Mouse (Mus musculus): Measurements from ENCODE around the gene Ccdc170.
A peak's percentile ranks its signal among the peaks of the same experiment; 100 is the strongest.

The Ccdc170 gene

DNA sequence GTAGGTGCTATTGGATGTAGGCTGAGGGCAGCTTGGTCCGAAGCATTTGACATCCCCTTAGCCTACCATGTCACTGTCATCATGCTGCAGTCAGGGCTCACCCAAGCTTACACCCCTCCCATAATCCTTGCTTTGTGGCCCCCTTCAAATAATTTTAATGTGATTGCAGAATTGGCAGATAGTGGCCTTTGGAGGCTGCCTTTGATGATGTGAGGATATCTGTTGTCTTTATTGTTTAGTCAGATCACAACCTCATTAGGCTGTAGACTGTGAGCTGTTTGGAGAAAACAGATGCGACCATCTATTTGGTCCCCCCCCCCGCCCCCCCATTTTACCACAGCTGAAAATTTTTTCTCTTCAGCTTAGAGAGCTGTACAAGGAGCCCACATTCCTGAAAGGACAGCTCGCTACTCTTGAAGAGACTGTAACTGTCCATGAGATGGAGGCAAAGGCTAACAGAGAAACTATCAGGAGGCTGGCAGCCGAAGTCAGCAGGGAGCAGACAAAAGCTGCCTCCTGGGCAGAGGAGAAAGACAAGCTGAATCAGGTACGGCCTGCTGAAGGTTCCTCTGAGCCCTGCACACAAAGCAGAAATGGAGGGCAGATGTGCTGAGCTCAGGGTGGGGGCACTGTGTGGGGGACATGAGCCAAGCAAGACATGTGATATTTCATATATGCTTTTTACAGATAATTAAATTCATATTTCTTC, 38.2 kb downstream of the Ccdc170 start:
- no peak for DNase-seq (ENCODE audit: low read depth, low spot score)

DNA sequence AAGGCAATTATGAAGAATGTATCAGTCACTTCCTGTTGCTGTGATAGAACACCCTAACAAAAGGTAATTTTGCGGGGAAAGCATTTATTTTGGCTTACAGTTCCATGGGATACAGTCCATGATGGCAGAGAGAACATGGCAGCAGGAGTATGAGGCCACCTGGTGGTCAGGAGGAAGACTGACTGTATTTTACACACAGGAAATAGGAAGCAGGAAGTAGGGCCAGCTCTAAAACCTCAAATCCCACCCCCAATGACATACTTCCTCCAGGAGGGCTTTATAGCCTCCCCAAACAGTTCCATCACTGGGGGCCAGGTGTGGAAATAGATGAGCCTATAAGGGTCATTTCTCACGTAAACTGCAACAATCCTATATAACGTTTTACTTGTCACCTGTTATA, 39.8 kb downstream of the Ccdc170 start:
- DNase-seq (ENCODE audit: low read depth, low spot score): no peak

DNA sequence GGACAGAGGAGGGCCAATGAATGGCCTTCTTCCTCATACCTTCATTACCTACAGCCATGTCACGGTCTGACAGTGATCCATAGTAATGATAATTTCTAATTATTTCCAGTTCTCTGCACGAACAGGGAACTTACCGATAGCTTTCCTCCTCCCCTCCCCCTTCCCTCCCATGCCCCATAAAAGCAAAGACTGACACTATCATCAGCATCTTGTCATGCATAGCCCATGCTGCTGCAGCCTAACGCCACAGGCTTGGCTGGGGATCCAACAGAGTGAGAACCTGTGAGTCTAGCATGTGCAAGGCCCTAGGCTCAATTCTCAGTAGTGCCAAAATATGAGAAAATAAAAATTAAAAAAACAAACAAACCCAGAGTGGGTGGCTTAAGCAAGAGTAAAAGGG, 40.8 kb downstream of the Ccdc170 start:
- DNase-seq (ENCODE audit: low read depth, low spot score): no peak

DNA sequence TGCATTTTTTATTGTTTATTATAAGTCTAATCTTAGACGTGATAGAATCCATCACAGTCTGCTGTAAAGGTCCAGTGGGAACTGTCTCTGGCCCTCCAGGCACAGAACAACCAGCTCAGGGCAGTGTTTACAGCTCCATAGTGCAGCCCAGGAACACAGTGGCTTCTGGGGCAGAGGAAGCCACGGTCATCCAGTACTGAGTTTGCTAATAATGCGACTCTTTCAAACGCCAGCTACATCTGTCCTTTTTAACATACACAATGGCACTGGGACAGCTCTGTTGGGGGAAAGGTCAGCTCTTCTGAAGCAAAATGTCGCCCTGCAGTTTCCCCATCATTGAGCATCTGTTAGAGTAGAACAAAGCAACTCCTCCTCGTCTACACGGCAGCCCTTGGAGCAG, 45.7 kb downstream of the Ccdc170 start:
- no peak for DNase-seq (ENCODE audit: low read depth, low spot score)

DNA sequence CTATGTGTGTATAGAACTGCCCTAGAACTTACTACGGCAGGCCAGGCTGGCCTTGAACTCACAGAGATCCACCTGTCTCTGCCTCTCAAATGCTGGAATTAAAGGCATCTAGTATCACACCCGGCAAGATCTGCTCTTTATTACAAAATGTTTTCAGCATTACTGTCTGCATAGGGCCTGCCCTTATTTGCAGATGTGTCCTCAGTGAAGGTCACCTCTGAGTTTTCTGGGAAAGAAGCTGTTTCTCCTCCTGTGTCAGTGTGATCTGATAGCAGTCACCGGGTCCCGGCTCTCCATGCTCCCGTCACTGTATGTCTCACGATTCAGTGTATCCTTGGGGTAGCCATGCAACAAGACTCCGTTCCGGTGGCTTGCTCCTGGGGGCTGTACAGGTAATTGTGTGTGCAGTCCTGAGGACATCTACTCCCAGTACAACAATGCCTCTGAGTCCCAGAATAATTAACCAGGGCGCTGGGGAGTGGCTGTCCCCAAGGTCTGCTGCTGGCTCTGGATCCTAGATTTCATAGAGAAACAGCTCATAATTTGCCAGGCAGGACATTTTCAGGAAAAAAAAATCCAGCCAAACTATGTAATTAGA, 48.4 kb downstream of the Ccdc170 start:
- DNase-seq (ENCODE audit: low read depth, low spot score): no peak

DNA sequence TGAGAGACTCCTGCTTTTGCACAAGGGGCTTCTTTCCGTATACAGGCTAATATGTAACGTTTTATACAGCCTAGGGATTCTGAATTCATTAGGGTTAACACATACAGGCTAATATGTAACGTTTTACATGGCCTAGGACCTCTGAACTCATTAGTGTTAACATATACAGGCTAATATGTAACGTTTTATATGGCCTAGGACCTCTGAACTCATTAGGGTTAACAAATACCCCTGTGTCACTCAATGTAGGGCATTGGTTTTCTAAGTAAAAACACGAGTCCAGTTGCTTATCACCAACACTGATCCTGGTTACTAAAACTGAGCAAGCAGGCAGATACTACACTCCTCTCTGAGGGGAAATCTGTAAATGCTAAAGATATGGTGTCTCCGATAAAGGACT, 49.6 kb downstream of the Ccdc170 start:
- DNase-seq (ENCODE audit: low read depth, low spot score): no peak

DNA sequence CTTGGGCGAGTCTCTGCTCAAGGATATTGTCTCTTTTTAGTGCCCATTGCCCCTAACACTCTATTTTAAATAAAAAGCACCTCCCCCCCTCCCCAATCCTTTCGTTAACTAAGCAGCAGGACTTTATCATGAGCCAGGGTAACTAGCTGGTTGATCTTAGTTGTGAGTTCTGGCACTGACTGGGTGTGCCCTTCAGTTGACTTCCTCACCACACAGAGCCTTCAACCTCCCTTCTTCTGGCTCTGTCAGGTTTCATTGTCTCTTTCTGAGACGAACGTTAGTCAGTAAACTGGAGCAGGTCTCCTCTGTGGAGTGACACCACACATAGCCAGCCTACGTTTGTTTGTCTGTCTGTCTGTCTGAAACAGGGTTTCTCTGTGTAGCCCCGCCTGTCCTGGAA, 50.4 kb downstream of the Ccdc170 start:
- no peak for DNase-seq (ENCODE audit: low read depth, low spot score)

DNA sequence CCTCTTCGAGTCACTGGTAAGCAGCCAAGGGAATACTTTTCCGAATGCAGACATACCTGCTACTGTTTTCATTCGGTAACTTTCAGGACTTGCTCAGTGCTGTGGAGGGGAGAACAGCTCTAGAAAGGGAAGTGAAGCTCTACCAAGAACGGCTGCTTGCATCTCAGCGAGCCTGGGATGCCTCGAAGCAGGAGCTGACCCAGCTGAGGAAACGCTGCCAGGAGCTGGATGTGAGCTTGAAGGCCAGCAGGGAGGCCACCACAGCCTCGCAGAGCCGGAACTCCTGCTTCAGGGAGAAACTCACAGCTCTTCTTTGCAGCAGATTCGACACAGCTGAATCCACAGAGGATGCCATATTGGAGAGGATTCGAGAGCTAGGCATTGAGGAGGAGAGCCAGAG, 51.6 kb downstream of the Ccdc170 start:
- no peak for DNase-seq (ENCODE audit: low read depth, low spot score)

DNA sequence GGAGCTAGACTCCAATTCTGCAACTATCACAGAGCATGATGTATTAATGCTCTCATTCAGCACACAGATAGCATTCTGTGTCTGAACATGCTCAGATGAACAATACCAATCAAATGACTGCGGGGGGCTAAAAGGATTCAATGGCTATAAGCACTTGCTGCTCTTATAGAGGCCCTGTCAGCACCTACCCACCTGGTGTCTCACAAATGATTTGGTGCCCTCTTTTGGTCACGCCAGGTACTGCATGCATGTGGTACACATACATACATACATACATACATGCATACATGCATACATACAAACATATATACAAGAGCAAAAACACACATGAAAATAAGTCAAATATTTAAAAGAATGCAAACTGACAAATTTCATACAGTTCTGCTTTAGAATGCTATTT, 63.2 kb downstream of the Ccdc170 start:
- no peak for DNase-seq (ENCODE audit: low read depth, low spot score)

DNA sequence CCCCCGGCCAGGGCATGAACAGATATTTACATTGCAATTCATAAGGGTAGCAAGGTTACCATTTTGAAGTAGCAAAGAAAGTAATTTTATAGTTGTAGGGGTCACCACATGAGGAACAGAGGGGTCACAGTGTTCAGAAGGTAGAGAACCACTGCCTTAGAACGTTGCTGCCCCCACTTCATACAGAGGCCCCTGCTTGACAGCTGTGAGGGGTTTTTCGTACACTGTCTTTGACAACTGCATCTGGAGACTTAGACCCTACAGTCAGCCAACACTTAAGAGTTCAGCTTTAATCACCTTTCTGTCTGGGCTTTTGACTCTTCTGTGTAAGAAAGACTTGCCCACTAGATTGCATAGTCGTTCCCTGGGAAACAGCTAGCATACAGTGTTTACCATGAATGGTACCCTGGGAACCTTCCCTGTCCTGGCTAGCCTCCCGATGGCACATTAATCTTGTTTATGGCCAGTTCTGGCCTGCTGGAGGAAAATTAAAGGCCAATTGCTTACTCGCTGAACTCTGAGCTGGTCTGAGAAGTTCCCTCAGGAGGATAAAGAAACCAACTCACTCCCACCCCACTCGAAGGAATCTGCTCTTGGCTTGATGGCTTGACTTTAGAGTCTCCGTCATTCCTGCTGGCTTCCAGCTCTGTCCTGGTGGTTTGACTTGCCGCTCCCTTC, 71.3 kb downstream of the Ccdc170 start:
- DNase-seq (ENCODE audit: low read depth, low spot score): peak; percentile 62

DNA sequence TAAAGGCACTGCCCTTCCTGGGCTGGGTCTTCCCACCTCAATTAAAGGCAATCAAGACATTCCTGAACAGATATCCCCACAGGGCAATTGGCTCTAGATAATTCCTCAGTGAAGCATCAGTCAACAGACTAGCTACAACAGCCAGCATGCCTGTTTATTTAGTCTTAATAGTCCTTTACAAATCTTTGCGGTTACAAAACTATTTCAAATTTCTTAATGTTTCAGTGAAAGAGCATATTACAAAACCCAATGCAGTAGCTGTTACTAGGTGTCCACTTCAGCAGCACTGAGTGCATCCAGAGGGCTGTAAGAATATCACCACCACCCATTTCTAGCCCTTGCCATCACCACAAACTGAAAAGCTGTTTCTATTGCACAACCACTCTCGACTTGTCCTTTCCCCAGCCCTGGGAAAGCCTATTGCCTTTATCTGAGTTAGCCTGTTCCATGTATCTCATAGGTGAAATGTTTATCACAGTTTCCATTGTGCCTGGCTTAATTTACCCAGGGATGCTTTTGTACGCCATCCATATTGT, 74.6 kb downstream of the Ccdc170 start:
- DNase-seq (ENCODE audit: low read depth, low spot score): peak; percentile 40

DNA sequence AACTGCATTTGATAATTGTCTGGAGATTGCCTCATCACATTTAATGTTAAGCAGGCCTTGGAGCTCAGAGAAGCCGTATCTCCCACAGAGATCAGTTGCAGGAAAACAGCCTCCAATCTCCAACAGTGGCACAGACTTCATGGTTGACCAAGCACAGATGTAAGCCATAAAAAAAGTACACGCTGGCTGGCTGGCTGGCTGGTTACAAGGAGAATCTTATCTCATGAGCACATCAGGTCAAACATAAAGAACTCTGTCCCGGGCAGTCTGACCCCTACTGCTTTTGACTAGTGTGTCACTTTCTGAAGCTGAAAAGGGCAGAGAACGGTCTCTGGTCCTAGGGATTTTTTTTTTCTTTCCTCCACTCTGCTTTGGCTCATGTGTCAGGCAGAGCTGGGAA, 76.8 kb downstream of the Ccdc170 start:
- no peak for DNase-seq (ENCODE audit: low read depth, low spot score)

DNA sequence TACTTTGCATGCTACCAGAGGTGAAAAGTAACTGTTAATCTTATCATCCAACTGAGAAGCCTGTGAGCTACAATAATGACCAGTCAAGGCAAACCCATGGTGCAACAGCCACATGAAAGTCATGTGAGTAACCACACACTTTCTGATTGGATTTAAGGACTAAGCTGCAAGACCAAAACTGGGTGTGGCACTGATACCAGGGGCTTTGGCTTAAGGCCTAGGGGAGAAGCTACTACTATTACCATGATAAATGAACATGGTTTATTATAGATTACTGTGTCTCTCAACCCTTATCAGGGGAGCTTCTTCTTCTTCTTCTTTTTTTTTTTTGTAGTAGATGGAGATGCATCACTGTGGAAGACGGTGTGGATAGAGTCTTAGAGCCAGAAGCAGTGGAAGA, 82.8 kb downstream of the Ccdc170 start:
- no peak for DNase-seq (ENCODE audit: low read depth, low spot score)

DNA sequence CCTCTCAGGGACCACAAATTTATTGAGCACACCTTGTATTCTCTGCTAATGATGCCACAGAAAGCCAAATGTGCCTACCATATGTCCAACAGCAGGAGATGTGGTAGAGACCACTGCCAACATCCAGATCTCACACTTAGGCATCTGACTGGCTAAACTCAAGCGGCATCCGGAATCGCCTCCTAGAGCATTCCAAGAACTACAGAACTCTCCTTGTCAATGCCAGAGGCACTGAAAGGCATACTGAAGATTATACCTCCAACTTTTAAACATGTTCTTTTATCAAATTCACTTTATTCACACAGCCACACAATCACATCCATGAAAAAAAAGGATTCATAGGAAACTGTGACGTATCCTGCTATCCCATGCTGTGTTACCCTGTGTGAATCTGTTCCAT, 88.5 kb downstream of the Ccdc170 start:
- no peak for DNase-seq (ENCODE audit: low read depth, low spot score)

DNA sequence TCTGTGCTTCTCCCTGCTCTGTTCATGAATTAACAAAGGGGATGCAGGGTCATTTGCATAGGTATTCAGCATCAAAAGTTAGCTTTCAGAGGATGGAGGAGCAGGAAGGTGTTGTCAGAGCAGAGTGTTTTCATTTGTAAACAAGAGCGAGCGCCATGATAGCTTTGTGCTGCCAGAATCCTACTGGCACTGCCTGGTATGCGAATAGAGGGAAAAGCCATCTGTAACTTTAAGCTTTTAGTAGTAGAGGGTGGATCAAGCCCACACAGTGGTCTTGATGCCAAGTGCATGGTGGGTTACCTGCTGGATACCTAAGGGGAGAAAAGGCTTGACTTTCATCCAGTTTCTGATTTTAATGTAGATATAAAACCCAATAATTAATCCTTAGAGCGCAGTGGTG, 89.0 kb downstream of the Ccdc170 start:
- DNase-seq (ENCODE audit: low read depth, low spot score): no peak

DNA sequence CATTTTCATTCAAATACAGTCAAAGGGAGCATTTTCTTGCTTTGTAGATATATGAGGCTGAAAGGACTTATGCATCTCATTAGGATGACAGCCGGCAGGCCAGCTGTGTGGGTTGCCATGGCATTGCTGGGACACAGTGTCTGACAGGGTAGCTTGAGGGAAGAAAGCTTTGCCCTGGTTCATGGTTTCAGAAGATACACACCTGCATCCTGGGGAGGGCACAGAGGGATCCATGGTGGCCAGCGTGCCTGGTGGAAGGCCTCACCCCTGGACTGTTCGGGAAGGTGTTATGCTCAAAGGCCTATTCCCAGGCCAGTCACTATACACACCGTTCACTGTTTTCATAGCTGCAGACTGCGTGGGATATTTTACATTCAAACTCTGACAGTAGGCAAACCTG, 99.6 kb downstream of the Ccdc170 start:
- no peak for DNase-seq (ENCODE audit: low read depth, low spot score)

DNA sequence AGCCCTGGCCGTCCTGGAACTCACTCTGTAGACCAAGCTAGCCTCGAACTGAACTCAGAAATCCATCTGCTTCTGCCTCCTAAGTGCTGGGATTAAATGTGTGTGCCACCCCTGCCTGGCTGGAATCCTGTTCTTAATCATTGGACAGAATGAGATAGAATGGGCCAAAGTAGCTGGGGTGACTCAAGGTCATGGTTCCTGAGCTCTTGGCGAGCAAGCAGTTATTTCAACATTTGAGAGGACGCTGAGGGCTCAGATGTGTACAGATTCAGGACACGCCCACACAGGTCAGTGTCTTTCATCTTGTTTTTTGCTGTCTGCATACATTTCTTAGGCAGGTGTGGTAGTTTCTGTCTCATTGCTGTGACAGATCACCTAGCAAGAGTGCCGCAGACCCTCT, 104.4 kb downstream of the Ccdc170 start:
- DNase-seq (ENCODE audit: low read depth, low spot score): no peak

DNA sequence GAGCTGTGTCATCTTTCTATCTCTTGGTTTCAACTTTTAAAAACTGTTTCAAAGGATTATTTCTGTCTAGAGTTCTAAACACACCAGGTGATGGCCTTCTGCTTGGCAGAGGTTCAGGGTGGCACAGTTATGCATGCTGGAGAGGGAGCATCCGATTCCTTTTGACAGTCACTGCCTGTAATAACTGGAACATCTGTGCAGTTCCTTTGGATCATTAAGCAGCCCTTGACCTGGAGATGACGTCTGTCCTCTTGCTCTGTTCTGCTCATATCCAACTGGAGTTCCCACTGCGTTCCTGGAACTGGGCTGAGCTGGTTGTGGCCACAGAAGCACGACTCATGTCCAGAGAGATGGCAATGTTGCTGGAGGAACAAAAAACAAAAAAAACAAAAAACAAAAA, 107.3 kb downstream of the Ccdc170 start:
- peak; percentile 31 for DNase-seq (ENCODE audit: low read depth, low spot score)

DNA sequence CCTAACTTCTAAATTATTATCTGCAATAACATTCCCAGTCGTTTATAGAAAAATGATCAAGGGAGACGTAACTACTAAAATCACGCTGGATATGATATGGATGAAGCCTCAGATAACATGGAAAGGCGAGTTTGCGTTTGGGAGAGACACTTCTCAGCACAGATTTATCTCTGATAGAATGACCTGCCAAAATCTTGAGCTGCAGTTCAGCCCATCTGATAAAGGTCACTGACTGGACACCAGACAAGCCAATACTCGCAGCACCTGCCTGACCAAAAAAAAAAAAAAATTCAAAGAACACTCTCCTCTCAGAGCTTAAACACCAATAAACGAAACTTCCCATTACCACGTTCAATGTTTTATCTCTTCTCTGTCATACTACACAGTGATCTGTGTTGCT, 108.7 kb downstream of the Ccdc170 start:
- DNase-seq (ENCODE audit: low read depth, low spot score): no peak

DNA sequence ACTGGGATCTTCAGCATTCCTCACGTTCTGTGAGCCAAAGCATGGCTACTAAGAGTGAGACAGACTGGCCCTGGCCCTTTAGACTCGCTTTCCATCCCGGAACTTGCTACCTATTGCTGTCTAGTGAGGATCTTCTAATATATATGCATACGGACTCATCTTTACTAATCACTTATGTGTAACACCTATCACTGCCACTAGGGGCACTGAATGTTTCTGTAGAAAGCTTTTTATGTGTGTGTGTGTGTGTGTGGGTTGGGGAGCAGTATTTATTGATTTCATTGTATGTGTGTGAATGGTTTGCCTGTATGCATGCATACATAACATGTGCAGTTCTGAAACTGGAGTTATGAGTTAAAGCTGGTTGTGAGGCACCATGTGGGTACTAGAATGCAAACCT, 111.5 kb downstream of the Ccdc170 start:
- no peak for DNase-seq (ENCODE audit: low read depth, low spot score)

DNA sequence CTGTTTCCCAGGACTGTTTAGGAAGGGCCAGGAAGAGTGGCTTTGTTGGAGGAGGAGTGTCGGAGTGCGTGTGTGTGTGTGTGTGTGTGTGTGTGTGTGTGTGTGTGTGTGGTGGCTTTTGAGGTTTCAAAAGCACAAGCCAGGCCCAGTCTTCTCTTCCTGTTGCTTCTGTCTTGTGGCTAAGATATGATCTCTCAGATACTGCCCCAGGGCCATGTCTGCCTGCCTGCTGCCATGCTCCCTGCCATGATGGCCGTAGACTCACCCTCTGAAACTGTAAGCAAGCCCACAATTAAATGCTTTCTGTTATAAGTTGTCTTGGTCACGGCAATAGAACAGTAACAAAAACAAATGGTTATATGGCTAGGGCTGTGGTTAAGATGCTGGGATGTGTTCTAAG, 114.9 kb downstream of the Ccdc170 start:
- no peak for DNase-seq (ENCODE audit: low read depth, low spot score)

DNA sequence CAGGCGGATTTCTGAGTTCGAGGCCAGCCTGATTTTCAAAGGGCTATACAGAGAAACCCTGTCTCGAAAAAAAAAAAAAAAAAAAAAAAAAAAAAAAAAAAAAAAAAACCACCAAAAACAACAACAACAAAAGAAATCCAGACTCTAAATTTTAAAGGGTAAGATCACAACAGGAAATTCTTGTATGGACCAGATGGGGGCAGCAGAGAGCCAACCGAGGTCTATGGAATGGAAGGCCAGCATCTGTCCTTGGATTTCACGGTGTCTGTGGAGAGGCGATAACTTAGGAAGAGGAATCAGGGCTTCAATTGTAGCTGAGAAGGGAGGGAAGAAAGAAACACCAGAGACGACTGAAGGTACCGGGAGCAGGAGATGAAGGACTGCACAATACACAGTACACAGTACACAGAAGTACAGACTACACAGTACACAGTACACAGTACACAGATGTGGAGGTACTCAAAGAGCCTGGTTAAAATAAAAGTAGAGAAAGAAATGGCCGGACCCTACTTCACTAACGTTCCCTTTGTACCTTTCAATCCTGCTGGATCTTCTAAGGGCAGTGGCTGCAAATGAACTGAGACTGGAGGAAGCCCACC, 116.0 kb downstream of the Ccdc170 start:
- peak; percentile 69 for DNase-seq (ENCODE audit: low read depth, low spot score)

DNA sequence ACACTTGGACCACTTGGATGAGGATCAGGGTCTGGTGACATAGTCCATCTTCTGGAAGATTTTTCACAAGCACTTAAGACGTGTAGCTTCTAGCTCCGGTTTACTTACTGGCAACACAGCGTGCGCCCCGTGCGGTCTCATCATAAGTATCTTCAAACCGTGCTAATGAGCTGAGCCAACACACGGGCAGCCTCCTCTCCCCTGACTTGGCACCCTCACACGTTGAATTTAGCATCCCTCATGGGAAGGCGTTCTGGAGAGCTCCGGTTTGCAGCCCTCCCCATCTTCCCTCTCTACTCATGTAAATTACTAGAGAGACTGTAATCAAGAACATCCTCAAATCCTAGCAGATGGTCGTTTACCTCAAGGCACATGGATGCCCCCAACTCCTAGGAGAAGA, 116.6 kb downstream of the Ccdc170 start:
- DNase-seq (ENCODE audit: low read depth, low spot score): no peak
